Mouse (Mus musculus): ENCODE measurements at regions not wholly inside any gene's neighbourhood (a gene's known extent, or its start where the extent isn't known, plus 50 kb on each side); places are given as distances from the start of the nearest gene placed in this dataset.

GRCm38 (mm10) chr19:32952425-32952824 is 195.1 kb downstream of the Pten start:
- Histone ChIP-seq H3K9ac (no peak overlapping the region), H3K27me3 (ENCODE audit: control insufficient read depth, insufficient read depth, low read length) (no peaks in the 10 kb centered on the region), H3K27ac (no peak overlapping the region), H3K9me3 (ENCODE audit: control insufficient read depth, low read length) (no peaks in the 10 kb centered on the region), H3K4me2 (replicated peaks) (no peak overlapping the region), H3K4me3 (replicated peaks; ENCODE audit: low read length) (no peak overlapping the region), H3K36me3 (replicated peaks; ENCODE audit: control insufficient read depth, insufficient read depth) (no peaks in the 10 kb centered on the region), H3K4me1 (replicated peaks; ENCODE audit: control insufficient read depth, insufficient read depth, low read length) (peaks cover 6% of the 10 kb centered on the region; the same call in 1 of the 2 replicates)
- ATAC-seq (ENCODE audit: low FRiP score) (no peak), DNase-seq (ENCODE audit: low spot score) (no peak)
- WGBS: 84% methylated on average over 4 of the region's 4 CpGs

- Histone ChIP-seq H3K4me1 (replicated peaks; ENCODE audit: control insufficient read depth, insufficient read depth, low read length) (peaks cover 6% of the 10 kb centered on the region; the same call in 1 of the 2 replicates), H3K4me2 (replicated peaks) (no peak overlapping the region), H3K36me3 (replicated peaks; ENCODE audit: control insufficient read depth, insufficient read depth) (no peaks in the 10 kb centered on the region), H3K9ac (no peak overlapping the region), H3K4me3 (replicated peaks; ENCODE audit: low read length) (no peak overlapping the region), H3K27me3 (ENCODE audit: control insufficient read depth, insufficient read depth, low read length) (no peaks in the 10 kb centered on the region), H3K9me3 (ENCODE audit: control insufficient read depth, low read length) (no peaks in the 10 kb centered on the region), H3K27ac (no peak overlapping the region)
- no peak for DNase-seq (ENCODE audit: low spot score)
- WGBS: 73% methylated on average over 11 of the region's 11 CpGs
- no peak for ATAC-seq (ENCODE audit: low FRiP score)
These were observed 195.8 kb downstream of the Pten start for GRCm38 (mm10) chr19:32952928-32953687.

GRCm38 (mm10) chr19:32954001-32954605 is 196.8 kb downstream of the Pten start:
- ATAC-seq (ENCODE audit: low FRiP score) (peak; percentile 29; the same call in 1 of the 2 replicates), DNase-seq (ENCODE audit: low spot score) (peak; percentile 53)
- H3K9ac ChIP-seq: no peak overlapping the region
- no peak overlapping the region for H3K4me2 ChIP-seq (replicated peaks)
- H3K9me3 ChIP-seq (ENCODE audit: control insufficient read depth, low read length): no peaks in the 10 kb centered on the region
- no peak overlapping the region for H3K4me3 ChIP-seq (replicated peaks; ENCODE audit: low read length)
- no peaks in the 10 kb centered on the region for H3K36me3 ChIP-seq (replicated peaks; ENCODE audit: control insufficient read depth, insufficient read depth)
- no peaks in the 10 kb centered on the region for H3K27me3 ChIP-seq (ENCODE audit: control insufficient read depth, insufficient read depth, low read length)
- H3K4me1 ChIP-seq (replicated peaks; ENCODE audit: control insufficient read depth, insufficient read depth, low read length): peaks cover 6% of the 10 kb centered on the region; the same call in 1 of the 2 replicates
- WGBS: 46% methylated on average over 4 of the region's 4 CpGs
- no peak overlapping the region for H3K27ac ChIP-seq

GRCm38 (mm10) chr19:32954942-32955341 is 197.6 kb downstream of the Pten start:
- no peaks in the 10 kb centered on the region for H3K9me3 ChIP-seq (ENCODE audit: control insufficient read depth, low read length)
- no peaks in the 10 kb centered on the region for H3K27me3 ChIP-seq (ENCODE audit: control insufficient read depth, insufficient read depth, low read length)
- H3K27ac ChIP-seq: no peak overlapping the region
- no peak for ATAC-seq (ENCODE audit: low FRiP score)
- no peak overlapping the region for H3K4me2 ChIP-seq (replicated peaks)
- no peak overlapping the region for H3K4me3 ChIP-seq (replicated peaks; ENCODE audit: low read length)
- DNase-seq (ENCODE audit: low spot score): no peak
- H3K36me3 ChIP-seq (replicated peaks; ENCODE audit: control insufficient read depth, insufficient read depth): no peaks in the 10 kb centered on the region
- H3K9ac ChIP-seq: no peak overlapping the region
- H3K4me1 ChIP-seq (replicated peaks; ENCODE audit: control insufficient read depth, insufficient read depth, low read length): peaks cover 6% of the 10 kb centered on the region; the same call in 1 of the 2 replicates
- WGBS: 94% methylated on average over 3 of the region's 3 CpGs

- H3K4me1 ChIP-seq (replicated peaks; ENCODE audit: control insufficient read depth, insufficient read depth, low read length): peaks cover 6% of the 10 kb centered on the region; the same call in 1 of the 2 replicates
- H3K9ac ChIP-seq: no peak overlapping the region
- H3K27me3 ChIP-seq (ENCODE audit: control insufficient read depth, insufficient read depth, low read length): no peaks in the 10 kb centered on the region
- no peak overlapping the region for H3K4me3 ChIP-seq (replicated peaks; ENCODE audit: low read length)
- H3K27ac ChIP-seq: no peak overlapping the region
- no peak for ATAC-seq (ENCODE audit: low FRiP score)
- no peak for DNase-seq (ENCODE audit: low spot score)
- no peaks in the 10 kb centered on the region for H3K9me3 ChIP-seq (ENCODE audit: control insufficient read depth, low read length)
- no peaks in the 10 kb centered on the region for H3K36me3 ChIP-seq (replicated peaks; ENCODE audit: control insufficient read depth, insufficient read depth)
- WGBS: 2% methylated on average over 9 of the region's 9 CpGs
- H3K4me2 ChIP-seq (replicated peaks): peak overlapping the region; percentile 43
These were observed 199.0 kb downstream of the Pten start for GRCm38 (mm10) chr19:32956143-32956915.

GRCm38 (mm10) chr19:32956916-32957558 is 199.7 kb downstream of the Pten start:
- no peak overlapping the region for H3K27ac ChIP-seq
- peaks cover 6% of the 10 kb centered on the region; the same call in 1 of the 2 replicates for H3K4me1 ChIP-seq (replicated peaks; ENCODE audit: control insufficient read depth, insufficient read depth, low read length)
- DNase-seq (ENCODE audit: low spot score) (no peak), ATAC-seq (ENCODE audit: low FRiP score) (no peak)
- 4% methylated on average over 13 of the region's 13 CpGs for WGBS
- no peak overlapping the region for H3K4me3 ChIP-seq (replicated peaks; ENCODE audit: low read length)
- H3K27me3 ChIP-seq (ENCODE audit: control insufficient read depth, insufficient read depth, low read length): no peaks in the 10 kb centered on the region
- H3K4me2 ChIP-seq (replicated peaks): peak overlapping the region; percentile 43
- no peak overlapping the region for H3K9ac ChIP-seq
- H3K36me3 ChIP-seq (replicated peaks; ENCODE audit: control insufficient read depth, insufficient read depth): no peaks in the 10 kb centered on the region
- H3K9me3 ChIP-seq (ENCODE audit: control insufficient read depth, low read length): no peaks in the 10 kb centered on the region

- no peak overlapping the region for H3K9ac ChIP-seq
- H3K4me3 ChIP-seq (replicated peaks; ENCODE audit: low read length): no peak overlapping the region
- peaks cover 6% of the 10 kb centered on the region; the same call in 1 of the 2 replicates for H3K4me1 ChIP-seq (replicated peaks; ENCODE audit: control insufficient read depth, insufficient read depth, low read length)
- WGBS: 95% methylated on average over 4 of the region's 4 CpGs
- no peak for DNase-seq (ENCODE audit: low spot score)
- no peaks in the 10 kb centered on the region for H3K27me3 ChIP-seq (ENCODE audit: control insufficient read depth, insufficient read depth, low read length)
- H3K9me3 ChIP-seq (ENCODE audit: control insufficient read depth, low read length): no peaks in the 10 kb centered on the region
- H3K27ac ChIP-seq: no peak overlapping the region
- H3K36me3 ChIP-seq (replicated peaks; ENCODE audit: control insufficient read depth, insufficient read depth): no peaks in the 10 kb centered on the region
- no peak for ATAC-seq (ENCODE audit: low FRiP score)
- no peak overlapping the region for H3K4me2 ChIP-seq (replicated peaks)
These were observed 201.0 kb downstream of the Pten start for GRCm38 (mm10) chr19:32958276-32958675.

GRCm38 (mm10) chr19:32958791-32959190 is 201.5 kb downstream of the Pten start:
- 91% methylated on average over 4 of the region's 4 CpGs for whole genome bisulfite sequencing
- no peak overlapping the region for H3K4me3 ChIP-seq (replicated peaks; ENCODE audit: low read length)
- DNase-seq (ENCODE audit: low spot score): no peak
- no peak for ATAC-seq (ENCODE audit: low FRiP score)
- no peaks in the 10 kb centered on the region for H3K9me3 ChIP-seq (ENCODE audit: control insufficient read depth, low read length)
- H3K36me3 ChIP-seq (replicated peaks; ENCODE audit: control insufficient read depth, insufficient read depth): no peaks in the 10 kb centered on the region
- no peaks in the 10 kb centered on the region for H3K27me3 ChIP-seq (ENCODE audit: control insufficient read depth, insufficient read depth, low read length)
- H3K27ac ChIP-seq: no peak overlapping the region
- no peak overlapping the region for H3K9ac ChIP-seq
- H3K4me2 ChIP-seq (replicated peaks): no peak overlapping the region
- peaks cover 6% of the 10 kb centered on the region; the same call in 1 of the 2 replicates for H3K4me1 ChIP-seq (replicated peaks; ENCODE audit: control insufficient read depth, insufficient read depth, low read length)

GRCm38 (mm10) chr19:32959844-32960195 is 202.5 kb downstream of the Pten start:
- Histone ChIP-seq H3K27me3 (ENCODE audit: control insufficient read depth, insufficient read depth, low read length) (no peaks in the 10 kb centered on the region), H3K36me3 (replicated peaks; ENCODE audit: control insufficient read depth, insufficient read depth) (no peaks in the 10 kb centered on the region), H3K27ac (no peak overlapping the region), H3K4me3 (replicated peaks; ENCODE audit: low read length) (no peak overlapping the region), H3K4me2 (replicated peaks) (no peak overlapping the region), H3K9ac (no peak overlapping the region), H3K4me1 (replicated peaks; ENCODE audit: control insufficient read depth, insufficient read depth, low read length) (peaks cover 6% of the 10 kb centered on the region; the same call in 1 of the 2 replicates), H3K9me3 (ENCODE audit: control insufficient read depth, low read length) (no peaks in the 10 kb centered on the region)
- WGBS: 54% methylated on average over 5 of the region's 5 CpGs
- DNase-seq (ENCODE audit: low spot score) (no peak), ATAC-seq (ENCODE audit: low FRiP score) (no peak)
